Mouse (Mus musculus) heart, embryonic 12.5 days (tissue): ENCODE results near the gene St6galnac6. TPM values are rescaled to one million over a fixed set of nuclear protein-coding genes. Genes with fewer than 3 reads are reported as not detected.

Experiments
- ATAC-seq: fragments of 200-750 bp; cut with Nextera tagmentation; 2 replicates; pipeline ENCODE4 v1.8.0; 2017; ENCODE audit warnings: moderate TSS enrichment, moderate library complexity; ENCODE audit not compliant: insufficient number of reproducible peaks, low FRiP score
- H3K27ac ChIP-seq: fragments of 300-500 bp; sonication (generic); 2 replicates; pipeline ENCODE4 v1.5.1; 2016; ENCODE audit warnings: mild to moderate bottlenecking, moderate library complexity; ENCODE audit not compliant: poor library complexity, severe bottlenecking
- H3K27me3 ChIP-seq: fragments of 300-500 bp; sonication (generic); replicated peaks from 2 replicates; pipeline ENCODE4 v1.6.1; 2016; ENCODE audit warnings: mild to moderate bottlenecking, moderate library complexity
- H3K36me3 ChIP-seq: fragments of 300-500 bp; sonication (generic); 2 replicates; pipeline ENCODE4 v1.6.1; 2016; ENCODE audit warnings: mild to moderate bottlenecking, moderate library complexity
- H3K4me1 ChIP-seq: fragments of 300-500 bp; sonication (generic); replicated peaks from 2 replicates; pipeline ENCODE4 v1.6.1; 2016; ENCODE audit warnings: mild to moderate bottlenecking
- H3K4me2 ChIP-seq: fragments of 300-500 bp; sonication (generic); 2 replicates; pipeline ENCODE4 v1.6.1; 2016; ENCODE audit warnings: mild to moderate bottlenecking, moderate library complexity
- H3K4me3 ChIP-seq: fragments of 300-500 bp; sonication (generic); 2 replicates; pipeline ENCODE4 v1.5.1; 2016; ENCODE audit warnings: mild to moderate bottlenecking
- H3K9ac ChIP-seq: fragments of 300-500 bp; sonication (generic); 2 replicates; pipeline ENCODE4 v1.6.1; 2016; ENCODE audit warnings: mild to moderate bottlenecking, moderate library complexity
- H3K9me3 ChIP-seq: fragments of 300-500 bp; sonication (generic); replicated peaks from 2 replicates; pipeline ENCODE4 v1.6.1; 2016; ENCODE audit warnings: mild to moderate bottlenecking, moderate library complexity
- WGBS: fragments of 180-500 bp; shearing (Covaris S2); methylation state at CpG from one replicate; pipeline ENCODE4 v1.1.7; 2016; 5-methylcytosine and 5-hydroxymethylcytosine counted together
- polyA plus RNA-seq: library from polyadenylated mRNA; unstranded; fragments of >200 nt; fragmentation: Nextera tagmentation; extraction: Ambion mirVana; gene quantifications from 2 replicates; pipeline ENCODE4 v1.2.1, GENCODE M21; 2016

Gene St6galnac6
- polyA plus RNA-seq, 1 experiment from 2014 or later, result 31.6 TPM

DNA sequence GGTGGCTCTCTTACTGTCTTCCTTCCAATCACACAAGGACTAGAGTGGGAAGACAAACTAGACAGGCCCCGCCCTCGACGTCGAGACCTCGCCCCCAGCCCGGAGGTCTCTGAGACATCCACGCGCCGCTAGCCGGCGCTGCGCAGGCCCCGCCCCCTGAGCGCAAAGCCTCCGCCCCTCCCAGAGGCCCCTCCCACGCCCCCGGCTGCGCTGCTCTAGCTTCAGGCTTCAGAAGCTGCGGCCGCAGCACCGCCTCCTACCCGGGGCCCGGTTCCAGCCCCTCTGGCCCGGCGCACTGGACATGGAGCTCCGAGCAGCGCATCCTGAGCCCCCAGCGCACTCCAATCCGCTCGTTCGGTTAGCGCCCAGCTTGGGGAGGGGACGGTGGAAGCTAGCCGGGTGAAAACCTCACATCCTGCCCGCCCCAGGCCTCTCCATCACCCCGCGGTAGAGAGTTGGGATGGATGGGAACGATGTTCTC is 12.6 kb upstream of the St6galnac6 start, which contains the start of gene St6galnac4:
Gene St6galnac4 (plus strand): TSS at position 225 of the 481 bp plus-strand sequence.
- Histone ChIP-seq H3K9ac (peak within 1 kb of the TSS; percentile 83), H3K4me3 (peak within 1 kb of the TSS; percentile 75), H3K9me3 (no peaks in the 10 kb centered on the region), H3K27me3 (no peaks in the 10 kb centered on the region), H3K36me3 (peaks cover 16% of the 10 kb centered on the region), H3K27ac (peak within 1 kb of the TSS; percentile 83), H3K4me1 (peaks cover 44% of the 10 kb centered on the region), H3K4me2 (peak within 1 kb of the TSS; percentile 86)
- WGBS, result under 1% methylated on average over 38 of the region's 38 CpGs
- ATAC-seq, result peak; percentile 90

DNA sequence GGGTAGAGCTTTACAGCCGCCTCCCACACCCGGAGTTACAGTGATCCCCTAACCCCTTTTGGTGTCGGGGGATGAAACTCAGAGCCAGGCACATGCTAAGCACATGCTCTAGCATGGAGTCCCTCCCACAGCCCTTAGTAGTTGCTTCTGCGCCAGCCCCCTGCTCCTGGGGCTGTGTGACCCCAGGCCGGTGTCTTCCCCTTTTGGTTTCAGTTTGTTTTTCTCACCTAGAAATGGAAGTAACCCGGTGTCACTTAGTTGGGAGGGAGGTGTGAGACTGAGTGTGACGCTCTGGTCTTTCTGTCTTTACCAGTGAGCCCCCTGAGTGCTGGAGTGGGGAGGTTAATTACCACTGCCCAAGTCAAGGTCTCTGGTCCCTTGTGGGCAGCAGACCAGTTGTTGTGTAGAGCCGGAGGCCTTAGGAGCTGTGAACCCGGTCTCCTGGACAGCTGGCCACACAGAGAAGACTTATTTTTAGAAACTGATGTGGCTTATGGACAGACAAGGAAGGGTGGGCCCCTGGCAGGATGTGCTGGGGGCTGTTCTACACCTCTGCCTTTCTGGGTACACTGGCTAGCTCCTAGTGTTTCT is 11.7 kb upstream of the St6galnac6 start:
- WGBS, result 8% methylated on average over 9 of the region's 9 CpGs
- Histone ChIP-seq H3K27ac (peak overlapping the region; percentile 83), H3K27me3 (no peaks in the 10 kb centered on the region), H3K4me2 (peak overlapping the region; percentile 86), H3K9ac (peak overlapping the region; percentile 83), H3K36me3 (peaks cover 25% of the 10 kb centered on the region), H3K4me1 (peaks cover 43% of the 10 kb centered on the region), H3K9me3 (no peaks in the 10 kb centered on the region), H3K4me3 (peak overlapping the region; percentile 75)
- peak; percentile 6; the same call in 1 of the 2 replicates for ATAC-seq

DNA sequence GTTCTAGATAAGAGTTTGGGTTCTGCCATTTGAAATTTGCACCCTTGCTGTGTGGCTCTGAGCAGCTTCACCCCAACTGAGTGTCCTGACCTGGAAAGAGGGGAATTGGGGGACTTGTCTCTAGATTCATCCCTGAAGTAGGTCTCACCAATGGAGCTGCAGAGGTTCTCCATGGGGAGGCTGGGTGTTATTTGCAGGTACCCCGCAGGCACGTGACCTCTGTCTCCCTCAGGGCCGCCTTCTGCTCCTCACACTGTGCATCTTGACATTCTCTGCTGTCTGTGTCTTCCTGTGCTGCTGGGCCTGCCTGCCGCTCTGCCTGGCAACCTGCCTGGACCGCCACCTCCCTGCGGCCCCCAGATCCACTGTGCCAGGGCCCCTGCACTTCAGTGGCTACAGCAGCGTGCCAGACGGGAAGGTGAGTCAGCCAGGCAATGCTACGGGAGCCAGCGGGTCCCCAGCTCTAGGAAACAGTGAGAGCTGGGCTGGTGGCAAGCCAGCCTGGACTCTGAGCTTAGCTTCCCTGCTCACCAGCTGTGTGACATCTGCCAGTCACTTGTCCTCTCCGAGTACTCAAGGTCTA is 10.2 kb upstream of the St6galnac6 start:
- Histone ChIP-seq H3K9me3 (no peaks in the 10 kb centered on the region), H3K36me3 (peaks cover 37% of the 10 kb centered on the region), H3K27ac (peak overlapping the region; percentile 63), H3K4me3 (0 out of 2 replicates have a peak overlapping the region, but pooled peaks have one; percentile 1), H3K4me1 (peaks cover 38% of the 10 kb centered on the region), H3K9ac (0 out of 2 replicates have a peak overlapping the region, but pooled peaks have one; percentile 44), H3K4me2 (peak overlapping the region; percentile 86), H3K27me3 (no peaks in the 10 kb centered on the region)
- ATAC-seq, result no peak
- 45% methylated on average over 11 of the region's 11 CpGs for WGBS

DNA sequence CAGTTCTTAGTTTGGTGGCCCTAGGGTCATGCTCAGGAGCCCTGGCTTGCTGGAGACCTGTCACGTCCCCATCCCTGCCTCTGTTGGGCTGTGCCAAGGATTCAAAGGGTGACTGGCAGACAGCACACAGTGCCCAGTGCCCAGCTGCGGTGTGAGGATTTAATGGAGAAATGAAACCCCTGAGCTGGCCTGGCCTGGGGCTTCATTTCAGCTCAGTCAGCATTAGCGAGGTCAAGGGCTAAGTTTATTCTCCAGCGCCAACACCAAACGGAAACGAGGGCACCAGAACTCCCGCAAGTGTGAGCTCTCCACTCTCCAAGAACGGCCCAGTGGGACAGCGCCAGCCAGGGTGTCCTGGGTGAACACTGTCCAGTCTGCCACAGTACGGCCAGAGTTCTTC is 9.3 kb upstream of the St6galnac6 start:
- WGBS, result 82% methylated on average over 10 of the region's 10 CpGs
- Histone ChIP-seq H3K9ac (no peak overlapping the region), H3K4me1 (peaks cover 38% of the 10 kb centered on the region), H3K36me3 (peaks cover 47% of the 10 kb centered on the region), H3K4me2 (no peak overlapping the region), H3K9me3 (no peaks in the 10 kb centered on the region), H3K27me3 (no peaks in the 10 kb centered on the region), H3K4me3 (no peak overlapping the region), H3K27ac (no peak overlapping the region)
- no peak for ATAC-seq

DNA sequence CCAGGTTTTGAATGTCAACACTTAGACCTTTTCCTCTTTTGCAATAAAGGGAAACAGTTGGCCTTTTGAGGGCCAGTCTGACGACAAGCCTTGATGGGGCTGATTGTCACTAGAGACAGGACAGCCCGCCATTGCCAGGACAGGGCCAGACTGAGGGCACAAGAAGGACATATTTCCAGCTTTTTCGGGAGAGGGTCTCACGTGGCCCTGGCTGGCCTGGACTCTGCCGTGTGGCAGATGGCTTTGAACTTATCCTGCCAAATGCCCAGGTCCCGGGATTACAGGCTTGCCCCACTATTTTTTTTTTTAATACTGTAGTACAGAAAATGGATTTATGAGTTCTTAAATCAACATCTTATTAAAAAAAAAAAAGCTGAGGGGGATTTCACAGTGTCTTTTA is 8.3 kb upstream of the St6galnac6 start:
- no peak overlapping the region for H3K9ac ChIP-seq
- H3K4me2 ChIP-seq, result no peak overlapping the region
- 70% methylated on average over 6 of the region's 6 CpGs for WGBS
- H3K9me3 ChIP-seq, result no peaks in the 10 kb centered on the region
- peaks cover 57% of the 10 kb centered on the region for H3K36me3 ChIP-seq
- no peak overlapping the region for H3K4me3 ChIP-seq
- H3K27ac ChIP-seq, result no peak overlapping the region
- no peaks in the 10 kb centered on the region for H3K27me3 ChIP-seq
- ATAC-seq, result no peak
- H3K4me1 ChIP-seq, result peaks cover 38% of the 10 kb centered on the region

DNA sequence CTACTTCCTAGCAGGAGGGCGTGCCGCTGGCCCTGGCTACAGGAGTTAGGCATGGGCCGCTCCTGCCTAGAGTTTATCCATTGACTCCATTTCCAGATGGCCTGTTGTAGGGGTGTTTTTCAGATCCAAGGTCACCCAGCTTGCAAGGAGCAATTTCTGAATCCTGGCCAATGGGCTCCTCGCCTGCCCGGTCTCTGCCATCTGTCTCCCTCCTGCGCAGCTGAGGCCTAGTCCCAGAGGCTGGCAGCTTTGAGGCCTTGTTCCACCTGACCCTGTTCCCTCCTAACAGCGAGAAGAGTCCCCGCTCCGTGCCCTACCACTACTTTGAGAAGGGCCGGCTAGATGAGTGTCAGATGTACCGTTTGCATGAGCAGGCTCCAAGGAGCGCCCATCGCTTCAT is 2.8 kb upstream of the St6galnac6 start:
- no peaks in the 10 kb centered on the region for H3K9me3 ChIP-seq
- H3K4me1 ChIP-seq, result peaks cover 6% of the 10 kb centered on the region
- no peak for ATAC-seq
- H3K27me3 ChIP-seq, result no peaks in the 10 kb centered on the region
- no peak overlapping the region for H3K4me3 ChIP-seq
- H3K9ac ChIP-seq, result no peak overlapping the region
- WGBS, result 91% methylated on average over 13 of the region's 13 CpGs
- no peak overlapping the region for H3K4me2 ChIP-seq
- no peak overlapping the region for H3K27ac ChIP-seq
- H3K36me3 ChIP-seq, result peaks cover 70% of the 10 kb centered on the region

DNA sequence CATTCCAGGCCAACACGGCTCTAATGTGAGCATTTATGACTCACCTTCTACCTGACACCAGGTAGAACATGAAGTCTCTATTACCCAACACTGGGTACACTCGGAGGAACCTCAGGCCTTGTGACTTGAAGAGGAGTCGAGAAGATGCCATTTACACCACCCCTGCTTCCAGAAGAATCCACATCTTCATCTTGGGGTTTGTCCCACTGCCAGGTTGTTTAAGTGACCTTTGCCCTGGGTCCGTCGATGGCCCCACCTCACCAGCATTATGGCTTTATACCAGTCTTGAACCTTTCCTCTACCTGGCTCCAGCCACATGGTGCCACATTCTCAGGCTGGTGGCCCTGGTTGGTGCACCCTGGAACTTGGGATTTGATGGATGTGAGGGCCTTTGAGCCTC is 2.3 kb upstream of the St6galnac6 start:
- no peak overlapping the region for H3K27ac ChIP-seq
- 84% methylated on average over 5 of the region's 5 CpGs for WGBS
- H3K36me3 ChIP-seq, result peaks cover 68% of the 10 kb centered on the region
- peaks cover 12% of the 10 kb centered on the region for H3K4me1 ChIP-seq
- no peak overlapping the region for H3K4me3 ChIP-seq
- H3K4me2 ChIP-seq, result no peak overlapping the region
- no peaks in the 10 kb centered on the region for H3K27me3 ChIP-seq
- no peak overlapping the region for H3K9ac ChIP-seq
- no peak for ATAC-seq
- H3K9me3 ChIP-seq, result no peaks in the 10 kb centered on the region

DNA sequence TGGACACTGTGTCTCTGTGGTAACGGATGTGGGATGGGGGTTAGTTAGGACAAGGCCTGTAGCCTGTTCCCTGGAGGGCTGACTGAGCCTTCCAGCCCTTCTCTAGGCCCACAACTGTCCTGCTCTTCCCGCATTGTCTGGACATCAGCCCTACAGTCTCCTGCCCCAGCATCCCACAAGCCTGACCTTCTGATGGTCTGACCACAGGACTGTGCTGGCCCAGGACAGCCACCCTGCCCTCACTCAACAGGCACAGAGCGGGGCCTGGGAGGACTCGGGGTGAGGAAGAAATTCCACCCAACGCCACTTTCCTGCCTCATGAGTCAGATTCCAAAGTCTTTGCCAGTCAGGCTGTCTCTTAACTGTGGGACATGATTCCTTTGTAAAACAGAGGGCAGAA is 1.8 kb upstream of the St6galnac6 start:
- ATAC-seq, result no peak
- Histone ChIP-seq H3K27me3 (no peaks in the 10 kb centered on the region), H3K27ac (no peak overlapping the region), H3K4me3 (no peak overlapping the region), H3K36me3 (peaks cover 63% of the 10 kb centered on the region), H3K9ac (no peak overlapping the region), H3K9me3 (no peaks in the 10 kb centered on the region), H3K4me1 (peaks cover 16% of the 10 kb centered on the region), H3K4me2 (no peak overlapping the region)
- WGBS, result 89% methylated on average over 5 of the region's 5 CpGs

DNA sequence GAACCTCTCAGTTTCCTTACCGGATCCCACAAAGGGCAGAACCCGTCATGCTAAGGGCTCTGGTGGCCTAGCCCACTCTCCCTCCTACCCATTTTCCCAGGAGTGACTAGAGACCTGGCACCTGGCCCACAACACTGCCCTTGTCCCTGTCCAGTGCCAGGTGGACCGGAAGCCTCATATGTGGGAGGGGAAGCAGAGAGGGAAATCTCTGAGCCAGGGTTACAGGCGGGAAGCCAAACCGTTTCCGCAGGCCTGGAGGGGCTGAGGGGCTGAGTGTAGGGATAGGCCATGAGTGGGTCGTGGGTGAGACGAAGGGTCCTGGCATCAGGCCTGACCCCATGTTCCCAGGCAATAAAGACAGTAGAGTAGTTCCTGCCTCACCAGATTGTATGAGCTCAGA is 1.0 kb upstream of the St6galnac6 start:
- Histone ChIP-seq H3K27me3 (no peaks in the 10 kb centered on the region), H3K9ac (no peak overlapping the region), H3K4me1 (peaks cover 17% of the 10 kb centered on the region), H3K4me3 (no peak overlapping the region), H3K27ac (no peak overlapping the region), H3K9me3 (no peaks in the 10 kb centered on the region), H3K4me2 (no peak overlapping the region), H3K36me3 (peaks cover 57% of the 10 kb centered on the region)
- 86% methylated on average over 8 of the region's 8 CpGs for WGBS
- no peak for ATAC-seq

DNA sequence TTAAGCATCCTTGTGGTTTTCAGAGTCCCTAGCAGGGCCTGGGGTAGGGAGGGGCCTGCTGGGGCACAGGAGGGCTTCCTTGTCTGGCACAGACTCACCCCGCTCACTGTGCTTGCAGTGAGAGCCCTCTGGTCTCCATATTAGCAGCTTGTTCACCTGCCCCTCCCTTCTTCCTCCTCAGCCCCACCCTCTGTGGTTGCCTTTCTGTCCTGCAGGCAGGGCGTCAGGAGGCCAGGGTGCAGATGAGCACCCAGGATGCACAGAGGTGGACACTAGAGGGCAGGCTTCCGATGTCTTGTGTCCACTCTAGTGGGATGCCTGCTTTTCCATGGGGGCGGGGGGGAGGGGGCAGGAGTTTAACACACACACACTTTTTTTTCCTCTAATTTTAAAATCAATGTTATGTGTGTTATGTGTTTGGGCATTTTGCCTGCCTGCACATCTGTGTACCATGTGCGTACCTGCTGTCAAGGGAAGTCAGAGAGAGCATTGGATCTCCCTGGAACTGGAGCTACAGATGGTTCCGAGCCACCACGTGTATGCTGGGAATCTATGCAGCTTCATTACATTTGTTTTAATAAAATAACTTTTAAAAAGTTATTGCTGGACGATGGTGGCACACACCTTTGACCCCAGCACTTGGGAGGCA is 2.0 kb downstream of the St6galnac6 start:
- WGBS, result 36% methylated on average over 8 of the region's 8 CpGs
- H3K4me2 ChIP-seq, result 0 out of 2 replicates have a peak overlapping the region, but pooled peaks have one; percentile 15
- ATAC-seq, result 0 out of 2 replicates have a peak, but pooled peaks have one; percentile 48

DNA sequence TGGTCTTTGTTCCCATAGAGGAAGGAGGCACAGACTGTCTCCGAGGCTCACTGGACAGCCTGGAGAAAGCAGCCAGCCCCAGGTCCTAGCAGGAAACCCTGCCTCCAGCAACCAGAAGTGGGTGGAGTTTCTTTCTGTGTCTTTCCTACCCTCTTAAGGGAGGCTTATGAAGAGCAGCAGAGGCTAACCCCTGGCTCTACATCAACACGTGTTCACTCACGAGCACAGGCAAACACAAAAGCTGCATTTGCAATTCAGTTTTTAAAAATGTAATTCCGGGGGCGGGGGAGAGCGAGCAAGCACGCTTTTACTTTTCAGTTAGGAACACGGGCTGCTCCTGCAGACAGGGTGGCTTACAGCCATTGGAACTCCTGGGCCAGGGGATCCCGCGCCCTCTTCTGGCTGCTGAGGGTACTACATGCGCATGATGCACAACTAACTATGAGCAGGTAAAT is 3.1 kb downstream of the St6galnac6 start:
- H3K27ac ChIP-seq, result peak overlapping the region; percentile 36; the same call in 1 of the 2 replicates
- peaks cover 18% of the 10 kb centered on the region for H3K36me3 ChIP-seq
- no peaks in the 10 kb centered on the region for H3K9me3 ChIP-seq
- peak overlapping the region; percentile 63 for H3K4me2 ChIP-seq
- under 1% methylated on average over 11 of the region's 11 CpGs for WGBS
- H3K4me1 ChIP-seq, result peaks cover 20% of the 10 kb centered on the region
- H3K4me3 ChIP-seq, result peak overlapping the region; percentile 35
- no peak overlapping the region for H3K9ac ChIP-seq
- ATAC-seq, result peak; percentile 46; the same call in 1 of the 2 replicates
- no peaks in the 10 kb centered on the region for H3K27me3 ChIP-seq

More for the DNA sequence above, 2.0 kb downstream of the St6galnac6 start:
- Histone ChIP-seq H3K27ac (peak overlapping the region; percentile 36; the same call in 1 of the 2 replicates), H3K36me3 (peaks cover 29% of the 10 kb centered on the region), H3K9me3 (no peaks in the 10 kb centered on the region), H3K4me1 (peaks cover 17% of the 10 kb centered on the region), H3K4me3 (no peak overlapping the region), H3K27me3 (no peaks in the 10 kb centered on the region), H3K9ac (no peak overlapping the region)
